ENCODE assay signal across 21 mouse cellular contexts in genomic region chr17:85148348-85148747, GRCm38 (mm10).
"Had no signal": no experiment of that assay in that cellular context is flagged by ENCODE, and none has a peak within 500 bp of the region (broad histone marks: within the 10 kb centered on the region; RNA-seq: fewer than 3 reads in every experiment).

No protein-coding gene starts in this region.

- H3K4me2 ChIP-seq: heart, embryonic 12.5 days; hindbrain, embryonic 12.5 days; hindbrain, embryonic 14.5 days; intestine, embryonic 15.5 days; limb, embryonic 13.5 days; limb, embryonic 15.5 days; liver, embryonic 12.5 days had no signal

- H3K4me1 ChIP-seq: limb, embryonic 13.5 days; limb, embryonic 15.5 days; liver, embryonic 12.5 days had no signal

- H3K27me3 ChIP-seq: heart, embryonic 12.5 days; hindbrain, embryonic 12.5 days; intestine, embryonic 15.5 days; limb, embryonic 13.5 days; limb, embryonic 15.5 days; liver, embryonic 12.5 days had no signal

- H3K4me3 ChIP-seq: heart, adult 2 months; heart, embryonic 10.5 days; heart, embryonic 12.5 days; hindbrain, embryonic 10.5 days; hindbrain, embryonic 12.5 days; intestine, embryonic 15.5 days; layer of hippocampus, adult 2 months; limb, embryonic 13.5 days; limb, embryonic 15.5 days; liver, embryonic 12.5 days had no signal

- DNase-seq: gastrocnemius, postnatal 14 days; heart, adult 2 months; heart, postnatal 10 days; heart, postnatal 4 days; kidney, adult 8-10 months; kidney, postnatal 10 days; kidney, postnatal 25 days; kidney, postnatal 4 days; layer of hippocampus, postnatal 36 days; left cerebral cortex, postnatal 4 days had no signal

- H3K9me3 ChIP-seq: heart, embryonic 10.5 days; heart, embryonic 12.5 days; hindbrain, embryonic 10.5 days; hindbrain, embryonic 12.5 days; intestine, embryonic 15.5 days; limb, embryonic 13.5 days; limb, embryonic 15.5 days; liver, embryonic 12.5 days had no signal

- H3K27ac ChIP-seq: heart, adult 2 months; heart, embryonic 10.5 days; hindbrain, embryonic 10.5 days; hindbrain, embryonic 12.5 days; hindbrain, embryonic 14.5 days; intestine, embryonic 15.5 days; layer of hippocampus, adult 2 months; limb, embryonic 13.5 days; limb, embryonic 15.5 days; liver, embryonic 12.5 days; liver, embryonic 14.5 days had no signal

- H3K36me3 ChIP-seq: heart, embryonic 10.5 days; heart, embryonic 12.5 days; hindbrain, embryonic 10.5 days; hindbrain, embryonic 12.5 days; intestine, embryonic 15.5 days; limb, embryonic 13.5 days; limb, embryonic 15.5 days; liver, embryonic 12.5 days had no signal

- H3K9ac ChIP-seq: heart, embryonic 12.5 days; hindbrain, embryonic 12.5 days; hindbrain, embryonic 14.5 days; intestine, embryonic 15.5 days; limb, embryonic 13.5 days; limb, embryonic 15.5 days; liver, embryonic 12.5 days; liver, embryonic 14.5 days had no signal
